Mouse (Mus musculus): ENCODE measurements around the gene Immp1l. TPM values are rescaled to one million over a fixed set of nuclear protein-coding genes. Genes with fewer than 3 reads are reported as not detected.

The Immp1l gene
- polyA plus RNA-seq, 1 experiment from 2014 or later: 139 TPM

Small RNA genes lying within 50 kb of the gene (microRNA-seq; reads per million reads assigned to microRNA genes)
- not detected for gene Gm22002

Other genes starting within 250 kb of the Immp1l start
- 0.49 TPM in 1 of 2 replicates, not detected in the other for gene Pax6, start 235.7 kb upstream of the Immp1l start, polyA plus RNA-seq (2016; fragmentation: Nextera tagmentation; extraction: Ambion mirVana)
- gene Elp4, start 74 bp upstream of the Immp1l start, polyA plus RNA-seq (2016; fragmentation: Nextera tagmentation; extraction: Ambion mirVana): 46.0 and 49.8 TPM in 2 replicates
- 39.8 and 47.0 TPM in 2 replicates for gene Dnajc24, start 98.9 kb downstream of the Immp1l start, polyA plus RNA-seq (2016; fragmentation: Nextera tagmentation; extraction: Ambion mirVana)